Mouse (Mus musculus) WW6 (cell line): ENCODE measurements at regions not wholly inside any gene's neighbourhood (a gene's known extent, or its start where the extent isn't known, plus 50 kb on each side); places are given as distances from the start of the nearest gene placed in this dataset.

Experiments
- DNase-seq: peaks from one replicate; pipeline ENCODE4 v3.0.0-alpha.2; 2013; ENCODE audit warnings: low read depth, low spot score

DNA sequence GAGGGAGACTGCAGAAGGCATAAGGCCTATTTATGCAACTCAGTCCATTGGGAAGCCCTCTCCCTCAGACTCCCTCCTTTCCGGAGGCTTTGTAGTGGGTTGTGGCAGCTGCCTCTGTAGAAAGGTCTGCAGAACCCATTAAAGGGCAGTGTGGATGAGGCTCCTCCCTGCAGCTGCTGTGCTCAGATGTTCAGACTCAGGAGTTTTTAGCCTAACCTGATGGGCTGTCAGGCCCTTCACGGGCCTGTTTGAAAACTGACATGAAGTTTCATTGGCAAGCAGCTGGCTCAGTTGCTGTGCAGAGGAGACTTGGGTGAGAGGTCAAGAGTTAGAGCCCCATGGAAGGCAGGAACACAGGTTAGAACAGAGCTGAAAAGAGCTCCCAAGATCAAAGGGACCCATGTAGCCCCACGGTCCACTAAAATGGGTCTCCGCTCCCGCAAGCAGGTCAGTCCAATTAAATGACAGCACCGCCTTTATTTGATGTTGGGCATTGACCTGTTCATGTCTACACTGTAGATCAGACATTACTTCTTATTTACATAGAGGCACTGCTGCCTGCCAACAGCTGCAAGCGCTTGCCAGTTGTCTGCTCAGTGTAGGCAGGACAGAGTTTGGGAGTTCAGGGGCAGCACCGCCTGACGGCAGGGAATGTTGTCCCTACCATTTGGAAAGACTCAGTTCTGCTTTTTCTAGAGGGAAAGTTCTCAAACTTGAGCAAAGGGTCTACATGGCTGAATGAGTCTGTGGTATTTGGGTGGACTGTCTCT lies 53.8 kb upstream of the Usp46 start:
- no peak for DNase-seq

DNA sequence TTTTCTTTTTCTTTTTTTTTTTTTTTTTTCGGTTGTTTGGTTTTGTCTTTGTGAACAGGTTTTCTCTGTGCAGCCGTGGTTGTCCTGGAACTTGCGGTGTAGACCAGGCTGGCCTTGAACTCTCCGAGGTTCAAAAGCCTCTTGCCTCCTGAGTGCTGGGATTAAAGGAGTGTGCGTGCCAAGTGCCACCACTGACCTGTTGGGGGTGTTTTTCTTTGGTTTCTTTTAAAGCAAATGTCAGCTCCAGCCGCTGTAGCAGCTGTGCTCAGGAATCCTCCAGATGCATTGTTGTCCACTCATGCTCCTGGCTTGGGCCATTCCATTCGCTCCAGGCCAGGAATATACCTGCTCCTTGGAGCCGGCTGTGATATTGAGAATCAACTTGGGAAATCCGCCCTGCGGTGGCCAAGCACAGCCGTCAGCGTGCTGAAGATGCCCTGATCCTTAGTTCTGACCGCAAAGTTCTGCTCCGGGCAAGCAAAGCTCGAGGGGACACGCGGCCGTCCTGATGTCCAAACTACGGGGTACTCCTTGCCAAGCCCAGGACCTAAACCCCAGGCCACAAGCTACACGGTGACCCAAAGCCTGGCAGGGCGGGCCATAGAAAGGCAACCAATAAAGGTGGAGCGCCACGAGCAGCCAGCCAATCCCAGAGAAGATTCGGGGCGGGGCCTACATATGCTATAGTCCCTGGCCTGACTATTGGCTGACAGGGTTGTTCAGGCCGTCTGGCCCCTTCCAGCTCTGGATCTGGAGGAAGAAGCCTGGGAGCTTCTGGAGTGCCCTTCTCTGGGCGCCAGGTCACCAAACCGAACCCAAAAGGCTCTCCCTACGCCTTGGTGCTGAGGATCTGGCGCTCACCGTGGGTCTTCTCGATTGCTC lies 58.0 kb upstream of the Usp46 start:
- peak; percentile 48 for DNase-seq

DNA sequence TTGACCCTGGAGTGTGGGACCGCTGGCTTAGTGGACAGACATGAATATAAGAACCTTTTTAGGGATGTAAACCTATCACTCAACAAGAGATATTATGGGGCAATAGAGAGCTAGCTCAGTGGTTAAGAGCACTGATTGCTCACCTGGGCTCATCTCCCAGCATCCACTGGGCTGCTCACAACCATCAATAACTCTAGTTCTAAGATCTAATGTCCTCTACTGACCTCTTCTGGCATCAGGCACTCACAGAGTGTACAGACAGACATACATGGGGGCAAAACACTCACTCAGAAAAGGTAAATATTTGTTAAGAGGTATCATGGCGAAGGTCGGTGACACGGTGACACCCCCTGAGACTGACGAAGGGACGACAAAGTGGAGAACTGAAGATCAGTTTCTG lies 59.3 kb upstream of the Usp46 start:
- no peak for DNase-seq

DNA sequence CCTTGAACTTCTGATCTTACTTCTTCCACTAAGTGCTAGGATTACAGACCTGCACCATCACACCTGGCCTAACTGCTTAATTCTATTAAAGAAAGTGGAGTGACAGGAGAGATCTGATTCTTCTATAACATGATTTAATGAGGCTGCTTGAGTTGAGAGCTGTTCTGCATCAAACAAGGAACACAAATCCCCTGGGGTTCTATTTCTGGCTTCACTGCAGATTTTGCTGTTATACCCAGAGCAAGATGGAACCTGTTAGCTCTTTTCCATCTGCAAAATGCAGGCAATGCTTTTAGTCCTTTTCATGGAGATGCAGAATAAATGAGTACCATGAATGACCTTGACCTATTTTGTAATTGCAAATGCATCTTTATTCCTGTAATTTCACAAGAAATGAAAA lies 61.4 kb upstream of the Usp46 start:
- no peak for DNase-seq

DNA sequence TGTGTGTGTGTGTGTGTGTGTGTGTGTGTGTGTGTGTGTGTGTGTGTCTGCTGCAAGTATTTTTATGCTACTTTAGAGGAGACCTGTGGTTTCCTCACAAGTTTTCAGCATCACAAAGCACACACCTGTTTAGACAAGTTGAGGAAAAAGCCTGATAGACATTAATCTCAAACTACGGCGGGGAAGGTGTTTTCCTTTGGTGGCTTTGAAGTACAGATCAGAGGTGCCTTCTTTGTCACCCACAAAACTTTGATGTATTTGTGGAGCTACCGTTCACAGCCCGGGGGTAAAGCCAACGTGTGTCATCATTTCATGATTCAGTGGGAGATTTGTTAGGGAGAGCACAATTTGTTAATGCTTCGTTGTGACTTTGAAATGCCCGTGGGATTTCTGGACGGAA lies 62.4 kb upstream of the Rasl11b start:
- no peak for DNase-seq

DNA sequence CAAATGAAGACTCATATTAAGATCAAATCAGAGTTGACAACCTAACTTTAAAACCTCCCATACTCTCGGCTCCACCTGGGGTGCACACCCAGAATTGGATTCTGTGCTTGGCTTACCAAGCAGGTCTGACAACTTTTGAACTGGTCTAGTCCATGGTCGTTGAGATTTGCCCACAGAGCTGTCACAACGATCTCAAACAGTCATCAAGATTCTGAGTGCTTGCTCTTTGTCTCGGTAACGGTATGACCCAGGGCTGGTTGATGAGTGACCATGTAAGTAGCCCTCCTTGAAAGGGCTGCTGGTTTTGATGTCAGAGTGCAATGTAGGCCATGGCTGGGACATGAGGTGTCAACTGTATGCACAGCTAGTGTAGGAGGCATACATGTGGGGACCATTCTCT lies 58.7 kb upstream of the Rasl11b start:
- DNase-seq: no peak

DNA sequence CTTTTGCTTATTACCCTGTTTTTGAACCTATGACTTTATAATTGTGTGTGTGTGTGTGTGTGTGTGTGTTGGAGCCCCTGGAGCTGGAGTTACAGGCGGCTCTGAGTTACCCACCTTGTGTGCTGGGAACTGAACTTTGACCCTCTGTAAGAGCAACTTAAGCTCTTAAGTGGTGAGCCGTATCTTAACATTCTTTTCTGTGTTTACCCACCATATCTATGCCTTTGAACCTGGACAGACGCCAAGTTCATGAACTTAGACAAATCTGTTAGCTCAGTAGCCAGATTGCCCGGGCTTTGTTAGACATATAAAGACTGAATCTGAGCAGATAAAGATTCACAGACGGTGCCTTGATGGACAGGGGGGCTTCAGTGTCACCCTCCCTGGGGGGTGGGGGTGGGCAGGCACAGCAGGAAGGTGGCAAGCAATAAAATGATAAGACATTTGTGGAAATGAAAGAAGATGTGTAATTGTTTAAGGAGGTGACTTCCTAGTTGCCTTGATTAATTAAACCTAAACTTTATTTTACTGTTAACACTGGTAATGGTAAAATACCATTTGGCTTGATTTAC lies 58.1 kb upstream of the Rasl11b start:
- DNase-seq: no peak

DNA sequence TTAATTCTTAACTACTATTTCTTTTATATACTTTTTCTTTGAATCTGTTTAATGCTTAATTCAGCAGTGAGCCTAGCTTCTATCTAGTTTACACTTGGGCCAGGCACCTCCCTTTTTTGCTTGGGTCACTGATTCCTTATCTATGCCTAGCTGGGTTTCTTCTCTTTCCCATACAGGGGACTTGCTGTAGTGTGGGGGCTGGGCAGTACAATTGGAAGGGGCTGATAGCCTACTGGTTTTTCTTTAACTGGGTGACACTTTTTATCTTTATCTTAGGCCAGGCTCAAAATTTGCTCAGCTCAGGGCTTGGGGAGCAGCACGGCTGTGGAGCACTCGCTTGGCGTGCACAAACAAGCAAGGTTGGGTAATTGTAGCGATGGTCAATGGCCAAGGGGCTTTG lies 51.1 kb upstream of the Rasl11b start:
- no peak for DNase-seq

DNA sequence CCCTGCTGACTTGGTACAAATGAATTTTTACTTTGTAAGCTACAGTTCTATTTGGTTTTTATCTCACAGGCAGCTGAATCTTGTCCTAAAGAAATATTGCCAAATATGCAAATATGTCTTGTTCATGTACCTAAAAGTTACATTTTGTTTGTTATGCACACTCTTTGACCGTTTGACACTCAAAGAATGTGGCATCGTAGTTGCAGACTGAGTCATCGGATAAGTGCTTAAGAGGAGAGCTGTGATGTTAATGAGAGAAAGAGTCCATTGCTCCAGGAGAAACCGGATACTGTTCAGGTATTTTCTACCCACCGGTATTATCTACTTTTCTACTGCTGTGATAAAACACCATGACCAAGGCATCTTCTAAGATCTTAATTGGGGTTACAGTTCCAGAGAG lies 50.3 kb upstream of the Rasl11b start:
- no peak for DNase-seq
